In genomic region chr1:55406531-55407375, GRCm38 (mm10) we compare ENCODE assay signal across 8 mouse cellular contexts. TPM values are rescaled to one million over a fixed set of nuclear protein-coding genes. Genes with fewer than 3 reads are reported as not detected.
DNase-seq lines count a peak whose midpoint lies in the region; ATAC-seq lines count a peak whose summit lies in the region.

No protein-coding gene starts in this region.

- H3K27ac ChIP-seq in heart, embryonic 16.5 days (ENCODE audit: low read length): peak overlapping the region; percentile 61
- H3K27ac ChIP-seq in lung, embryonic 15.5 days: peak overlapping the region; percentile 81

- peak; percentile 34 to 70 for DNase-seq in adrenal gland, adult (ENCODE audit: inconsistent age in 2 of 2, low spot score in 1 of 2)
- no peak for DNase-seq in adrenal gland, postnatal 4 days (ENCODE audit: low spot score in 2 of 2)
- DNase-seq in ZHBTc4 (ENCODE audit: low read depth, low spot score): peak; percentile 47
- peak; percentile 35 for DNase-seq in embryo, embryonic 9.5 days (ENCODE audit: extremely low spot score)
- DNase-seq in kidney, postnatal 10 days: peak; percentile 45
- peak; percentile 4 for DNase-seq in retina, postnatal 7 days (ENCODE audit: low read depth, low spot score)

- no peaks in the 10 kb centered on the region for H3K9me3 ChIP-seq in heart, embryonic 16.5 days (replicated peaks; ENCODE audit: control insufficient read depth, low read length)
- H3K9me3 ChIP-seq in lung, embryonic 15.5 days: no peaks in the 10 kb centered on the region

- peaks cover 6% of the 10 kb centered on the region; the same call in 1 of the 2 replicates for H3K4me1 ChIP-seq in heart, embryonic 16.5 days (ENCODE audit: control insufficient read depth, insufficient read depth, low read length)
- H3K4me1 ChIP-seq in lung, embryonic 15.5 days: peaks cover 20% of the 10 kb centered on the region

- H3K9ac ChIP-seq in heart, embryonic 16.5 days (ENCODE audit: low read length): peak overlapping the region; percentile 73
- H3K9ac ChIP-seq in lung, embryonic 15.5 days: peak overlapping the region; percentile 61

- peaks cover 3% of the 10 kb centered on the region for H3K27me3 ChIP-seq in heart, embryonic 16.5 days (ENCODE audit: control insufficient read depth, insufficient read depth, low read length)
- peaks cover 9% of the 10 kb centered on the region; the same call in 1 of the 2 replicates for H3K27me3 ChIP-seq in lung, embryonic 15.5 days

- H3K36me3 ChIP-seq in heart, embryonic 16.5 days (ENCODE audit: control insufficient read depth, insufficient read depth): no peaks in the 10 kb centered on the region
- no peaks in the 10 kb centered on the region for H3K36me3 ChIP-seq in lung, embryonic 15.5 days

- H3K4me2 ChIP-seq in heart, embryonic 16.5 days (ENCODE audit: low read depth, low read length): peak overlapping the region; percentile 96
- peak overlapping the region; percentile 100 for H3K4me2 ChIP-seq in lung, embryonic 15.5 days

- peak overlapping the region; percentile 84 for H3K4me3 ChIP-seq in heart, embryonic 16.5 days (ENCODE audit: low read length)
- H3K4me3 ChIP-seq in lung, embryonic 15.5 days: peak overlapping the region; percentile 71

- ATAC-seq in heart, embryonic 16.5 days (replicated peaks; ENCODE audit: extremely low read depth, insufficient read depth, low FRiP score): no peak
- 0 out of 2 replicates have a peak, but pooled peaks have one; percentile 33 for ATAC-seq in lung, embryonic 15.5 days (ENCODE audit: borderline replicate concordance, extremely low read depth, low FRiP score, low TSS enrichment)

- 3% methylated on average over 35 of the region's 35 CpGs for WGBS in heart, embryonic 16.5 days
- WGBS in lung, embryonic 15.5 days: 1% methylated on average over 35 of the region's 35 CpGs

RNA-seq across cellular contexts. Expression of gene Plcl1, which starts 1.0 kb away (rescaled TPM):
- 10 to 100 TPM in 1 of 2 experiments, 1 to 10 TPM in 1; 7.8 to 11.7 TPM for total RNA-seq in adrenal gland, postnatal 4 days (2021)
- 1.1 and 1.2 TPM in 2 replicates for polyA plus RNA-seq in heart, embryonic 16.5 days (2015; fragmentation: Nextera tagmentation; extraction: Ambion mirVana)
- 2.0 and 2.2 TPM in 2 replicates for polyA plus RNA-seq in lung, embryonic 15.5 days (2015; fragmentation: Nextera tagmentation; extraction: Ambion mirVana)

RNA-seq across cellular contexts. Expression of gene Boll, which starts 43.5 kb away (rescaled TPM):
- total RNA-seq in adrenal gland, postnatal 4 days (2021): 1 to 10 TPM; 1.5 to 1.9 TPM
- 0.21 TPM in 2 replicates for polyA plus RNA-seq in heart, embryonic 16.5 days (2015; fragmentation: Nextera tagmentation; extraction: Ambion mirVana)
- 0.20 and 0.36 TPM in 2 replicates for polyA plus RNA-seq in lung, embryonic 15.5 days (2015; fragmentation: Nextera tagmentation; extraction: Ambion mirVana)

Comparison
In these comparisons a context has a peak if more than half of its experiments do, and no peak if none do; other contexts are left out.
1. DNase-seq: peak in adrenal gland, adult (2 of 2), ZHBTc4 (single experiment), embryo, embryonic 9.5 days (single experiment), kidney, postnatal 10 days (single experiment) and retina, postnatal 7 days (single experiment); none in adrenal gland, postnatal 4 days (0 of 2).